Mouse (Mus musculus) bone marrow macrophage, adult 2 months (primary cell): ENCODE data around the gene Adcy2.

Experiments
- CTCF ChIP-seq: IDR thresholded peaks from 2 replicates; pipeline ENCODE4 v1.5.1; 2012; ENCODE audit warnings: low read depth, mild to moderate bottlenecking, low read length, moderate library complexity
- POLR2A ChIP-seq: IDR thresholded peaks from 2 replicates; pipeline ENCODE4 v1.6.1; 2012; ENCODE audit warnings: mild to moderate bottlenecking, low read depth, low read length, borderline replicate concordance

- no peak for TF ChIP-seq CTCF
- TF ChIP-seq POLR2A, result no peak
Observed at GRCm38 (mm10) chr13:68787286-68788061, 211.9 kb downstream of the Adcy2 start.
